Mouse (Mus musculus): ENCODE results near the gene Rab17.

- TF ChIP-seq GATA1 (IDR thresholded peaks at IDR 0.05; ENCODE audit: borderline replicate concordance, low read length), result no peak
- no peak for TF ChIP-seq FLI1 (IDR thresholded peaks at IDR 0.05; ENCODE audit: low read length)
Observed at GRCm38 (mm10) chr1:90997641-90998040, 28.2 kb upstream of the Rab17 start.
